Mouse (Mus musculus) splenic B cell, adult 2 months (primary cell): Measurements from ENCODE around the gene Slc9a3.

ENCODE experiments used
- DNase-seq: peaks from one replicate; pipeline ENCODE4 v3.0.0-alpha.2; 2011; ENCODE audit warnings: low read depth, low spot score
- H3K27me3 ChIP-seq: 2 replicates; pipeline ENCODE4 v1.6.1; 2012; ENCODE audit warnings: mild to moderate bottlenecking, low read length, moderate library complexity, mixed read lengths; ENCODE audit not compliant: control insufficient read depth, poor library complexity, insufficient read depth, severe bottlenecking
- H3K36me3 ChIP-seq: 2 replicates; pipeline ENCODE4 v1.6.1; 2012; ENCODE audit warnings: mild to moderate bottlenecking, low read length, moderate library complexity, mixed read lengths; ENCODE audit not compliant: control insufficient read depth, poor library complexity, insufficient read depth, severe bottlenecking

Gene Slc9a3

DNA sequence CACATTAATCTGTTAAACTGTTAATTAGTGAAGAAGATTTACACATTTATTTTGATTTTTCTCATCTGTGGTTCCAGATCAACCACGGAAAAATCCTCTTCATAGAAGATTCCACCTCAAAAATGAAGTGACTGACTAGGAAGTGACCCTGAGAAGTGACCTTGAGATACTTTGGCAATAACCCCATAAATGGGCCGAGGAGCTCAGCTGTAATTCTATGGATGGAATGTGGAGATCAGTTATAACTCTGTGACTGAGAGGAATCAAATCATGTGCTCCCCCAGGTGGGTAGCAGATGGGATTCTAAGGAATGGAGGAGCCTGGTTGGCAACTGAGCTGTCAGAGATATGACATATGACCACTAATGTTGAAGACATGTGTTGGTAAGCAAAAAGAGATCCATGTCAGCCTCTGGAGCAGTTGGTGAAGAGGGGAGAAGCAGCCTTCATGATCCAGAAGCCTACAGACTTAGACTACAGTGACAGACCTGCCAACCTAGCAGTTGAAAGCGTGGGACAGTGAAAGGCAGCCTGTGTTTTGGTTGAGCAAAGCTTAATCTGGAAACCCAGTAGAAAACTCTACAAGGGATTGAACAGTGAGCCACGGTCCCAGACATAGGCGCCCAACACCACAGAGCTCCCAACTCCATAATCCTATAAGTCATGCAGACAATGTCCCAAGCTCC is 61.9 kb downstream of the Slc9a3 start:
- H3K27me3 ChIP-seq: no peaks in the 10 kb centered on the region
- DNase-seq: no peak
- H3K36me3 ChIP-seq: peaks cover 19% of the 10 kb centered on the region

DNA sequence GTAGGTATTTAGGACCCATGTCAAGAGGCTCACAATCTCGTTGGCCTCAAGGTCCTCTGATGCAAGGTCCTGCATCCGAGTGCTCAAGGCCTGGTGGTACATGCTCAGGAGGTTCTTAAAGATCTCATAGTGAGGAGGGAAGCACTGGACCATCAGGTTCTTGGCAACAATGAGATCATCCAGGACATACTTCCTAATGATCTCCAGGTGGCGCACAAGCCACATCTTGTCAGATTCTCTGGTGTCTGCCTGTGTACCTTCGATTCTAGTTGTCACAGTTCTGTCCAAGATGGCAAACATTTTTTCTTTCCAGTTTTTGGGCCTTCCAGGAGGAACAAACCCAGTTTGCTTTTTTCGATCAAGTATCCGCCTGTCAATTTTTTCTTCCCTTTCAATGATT is 71.4 kb downstream of the Slc9a3 start:
- Histone ChIP-seq H3K36me3 (peaks cover 10% of the 10 kb centered on the region), H3K27me3 (no peaks in the 10 kb centered on the region)
- DNase-seq: peak; percentile 33

DNA sequence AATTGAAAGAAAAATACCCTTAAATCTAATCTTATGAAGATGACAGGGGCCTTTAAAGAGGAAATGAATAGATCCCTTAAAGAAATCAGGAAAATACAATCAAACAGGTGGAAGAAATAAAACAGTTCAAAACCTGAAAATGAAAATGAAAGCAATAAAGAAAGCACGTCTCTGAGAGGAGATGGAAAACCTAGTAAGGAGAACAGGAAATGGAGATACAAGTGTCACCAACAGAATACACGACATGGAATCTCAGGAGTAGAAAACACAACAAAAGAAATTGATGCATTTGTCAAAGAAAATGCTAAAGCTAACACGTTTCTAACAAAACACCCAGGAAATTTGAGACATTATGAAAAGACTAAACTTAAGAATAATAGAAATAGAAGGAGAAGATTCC is 75.2 kb downstream of the Slc9a3 start:
- peaks cover 12% of the 10 kb centered on the region; the same call in 1 of the 2 replicates for H3K36me3 ChIP-seq
- DNase-seq: no peak
- H3K27me3 ChIP-seq: no peaks in the 10 kb centered on the region

DNA sequence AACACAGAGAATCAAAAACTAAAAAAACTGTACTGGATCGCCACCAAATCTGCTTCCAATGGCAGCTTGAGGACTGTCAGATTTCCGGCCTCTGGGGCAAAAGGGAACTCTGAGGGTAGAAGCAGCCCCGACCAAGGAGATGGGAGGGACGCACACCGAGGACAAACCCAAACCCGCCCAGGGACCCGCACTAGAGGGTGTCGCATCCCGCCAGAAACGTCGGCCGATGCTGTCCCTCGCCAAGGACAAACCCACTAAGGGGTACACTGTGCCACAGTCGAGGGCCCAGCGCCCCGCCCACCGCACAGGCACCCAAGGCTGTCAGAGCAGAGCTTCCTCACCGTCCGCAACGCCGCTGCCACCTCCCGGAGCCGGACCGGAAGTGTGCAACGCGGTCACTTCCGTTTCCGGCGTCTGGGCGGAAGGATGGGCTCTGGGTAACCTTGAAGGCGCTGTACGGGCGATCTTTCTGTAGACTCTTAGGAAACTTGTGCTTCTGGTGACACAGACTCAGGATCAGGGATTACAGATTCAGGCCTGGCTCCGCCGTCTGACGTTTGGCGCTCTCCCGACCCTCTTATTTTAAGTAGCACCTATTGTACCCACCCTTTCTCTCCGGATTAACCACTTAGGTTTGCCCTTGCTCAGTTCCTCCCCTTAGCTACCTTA is 87.2 kb downstream of the Slc9a3 start, which contains the start of gene Exoc3:
TSS of gene Exoc3 (minus strand) at position 416 of the 669 bp plus-strand sequence.
- H3K27me3 ChIP-seq: no peaks in the 10 kb centered on the region
- DNase-seq: peak; percentile 91
- no peaks in the 10 kb centered on the region for H3K36me3 ChIP-seq

DNA sequence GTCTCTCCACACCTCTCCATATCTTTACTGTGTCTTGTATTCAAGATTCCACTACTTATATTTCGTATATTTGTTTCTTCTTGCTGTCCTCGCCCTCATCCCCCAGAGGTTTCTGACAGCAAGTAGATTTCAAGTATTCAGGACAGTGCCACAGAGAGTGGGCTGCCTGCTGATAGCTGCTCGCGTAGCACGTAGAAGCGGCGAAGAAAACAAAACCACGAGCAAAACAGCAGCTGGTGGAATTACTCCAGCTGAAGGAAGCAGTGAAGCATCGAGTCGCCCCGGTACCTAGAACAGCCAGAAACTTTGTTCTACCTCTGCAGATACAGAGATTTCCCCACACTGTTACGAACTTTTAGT is 87.7 kb downstream of the Slc9a3 start:
- DNase-seq: no peak
- Histone ChIP-seq H3K36me3 (no peaks in the 10 kb centered on the region), H3K27me3 (no peaks in the 10 kb centered on the region)

DNA sequence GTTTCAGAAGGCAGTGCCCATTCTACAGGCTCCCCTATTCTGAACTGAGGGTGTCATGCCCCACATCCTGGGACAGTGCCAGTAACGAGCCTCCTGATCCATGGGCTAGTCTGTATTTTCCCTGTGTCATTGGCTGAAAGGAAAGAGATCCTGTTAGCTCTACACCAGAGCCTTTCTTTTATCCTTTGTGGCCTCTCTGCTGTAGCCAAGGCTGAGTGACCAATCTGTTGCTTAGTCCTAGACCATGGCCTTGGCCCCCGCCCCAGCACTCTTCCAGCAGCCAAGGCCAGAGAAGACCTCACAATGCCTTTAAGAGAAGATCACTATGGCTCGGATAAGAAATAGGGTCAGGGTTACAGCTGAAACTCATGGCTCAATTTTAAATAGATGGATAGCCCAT is 97.2 kb downstream of the Slc9a3 start:
- Histone ChIP-seq H3K36me3 (no peaks in the 10 kb centered on the region), H3K27me3 (no peaks in the 10 kb centered on the region)
- DNase-seq: no peak
